Mouse (Mus musculus) MEL (cell line): ENCODE results near the gene Tmem198. TPM values are rescaled to one million over a fixed set of nuclear protein-coding genes. Genes with fewer than 3 reads are reported as not detected.

Experiments used
- DNase-seq: peaks from one replicate; pipeline ENCODE4 v3.0.0; 2011; ENCODE audit warnings: low read depth, low spot score
- H3K27ac ChIP-seq: 2 replicates; pipeline ENCODE4 v1.5.1; 2012; ENCODE audit warnings: low read depth, mild to moderate bottlenecking, control low read depth, low read length, moderate library complexity; ENCODE audit not compliant: control insufficient read depth
- H3K27me3 ChIP-seq, 2 experiments: fragments of 150-350 bp in 1 of 2; sonication (generic) in 1 of 2; 2 replicates each; pipeline ENCODE4 v1.6.1; 2012; ENCODE audit warnings: low read length in 2 of 2, mild to moderate bottlenecking in 2 of 2, improper control_type of control experiment in 1 of 2, moderate library complexity in 1 of 2; ENCODE audit not compliant: insufficient read depth in 2 of 2, control insufficient read depth in 1 of 2
- H3K36me3 ChIP-seq, 2 experiments: 2 replicates each; pipeline ENCODE4 v1.6.1; 2012 to 2014; ENCODE audit warnings: low read length in 2 of 2, improper control_type of control experiment in 1 of 2, inconsistent platforms in 1 of 2, mild to moderate bottlenecking in 1 of 2; ENCODE audit not compliant: insufficient read depth in 2 of 2, control insufficient read depth in 1 of 2
- H3K4me1 ChIP-seq, 2 experiments: fragments of 150-350 bp in 1 of 2; sonication (generic) in 1 of 2; 2 replicates each; pipeline ENCODE4 v1.6.1; 2012; ENCODE audit warnings: low read length in 2 of 2, improper control_type of control experiment in 1 of 2, mild to moderate bottlenecking in 1 of 2; ENCODE audit not compliant: insufficient read depth in 2 of 2, control insufficient read depth in 1 of 2
- H3K4me3 ChIP-seq, 2 experiments: fragments of 150-350 bp in 1 of 2; sonication (generic) in 1 of 2; 2 replicates each; pipeline ENCODE4 v1.5.1; 2012; ENCODE audit warnings: low read depth in 2 of 2, low read length in 2 of 2, mild to moderate bottlenecking in 2 of 2, moderate library complexity in 2 of 2, control low read depth in 1 of 2, improper control_type of control experiment in 1 of 2; ENCODE audit not compliant: control insufficient read depth in 1 of 2, insufficient read depth in 1 of 2
- H3K79me2 ChIP-seq: 2 replicates; pipeline ENCODE4 v1.6.1; 2012; ENCODE audit warnings: mild to moderate bottlenecking, low read length, moderate library complexity; ENCODE audit not compliant: control insufficient read depth, poor library complexity, insufficient read depth
- H3K9ac ChIP-seq: 2 replicates; pipeline ENCODE4 v1.6.1; 2012; ENCODE audit warnings: low read depth, mild to moderate bottlenecking, control low read depth, low read length, moderate library complexity; ENCODE audit not compliant: control insufficient read depth, poor library complexity, severe bottlenecking
- H3K9me3 ChIP-seq: fragments of 150-350 bp; sonication (generic); replicated peaks from 2 replicates; pipeline ENCODE4 v1.6.1; 2012; ENCODE audit warnings: mild to moderate bottlenecking, low read length, improper control_type of control experiment, moderate library complexity; ENCODE audit not compliant: insufficient read depth
- BHLHE40 ChIP-seq: IDR thresholded peaks from 2 replicates; pipeline ENCODE4 v1.6.1; 2012; ENCODE audit warnings: low read depth, mild to moderate bottlenecking, inconsistent platforms, low read length, improper control_type of control experiment, borderline replicate concordance
- CHD1 ChIP-seq: IDR thresholded peaks from 2 replicates; pipeline ENCODE4 v1.6.1; 2012; ENCODE audit warnings: low read depth, mild to moderate bottlenecking, inconsistent platforms, low read length, improper control_type of control experiment
- CTCF ChIP-seq, 3 experiments: IDR thresholded peaks in 2 of 3; conservative IDR thresholded peaks in 1 of 3; 2 replicates each; pipeline ENCODE4 v1.5.1; 2011 to 2012; ENCODE audit warnings: low read length in 3 of 3, low read depth in 2 of 3, mild to moderate bottlenecking in 2 of 3, improper control_type of control experiment in 1 of 3, inconsistent platforms in 1 of 3, mixed read lengths in 1 of 3, moderate library complexity in 1 of 3; ENCODE audit not compliant: control insufficient read depth in 1 of 3, insufficient read depth in 1 of 3, poor library complexity in 1 of 3, severe bottlenecking in 1 of 3
- E2F4 ChIP-seq: IDR thresholded peaks from 2 replicates; pipeline ENCODE4 v1.6.1; 2011; ENCODE audit warnings: low read depth, low read length, improper control_type of control experiment, borderline replicate concordance
- ELF1 ChIP-seq: IDR thresholded peaks from 2 replicates; pipeline ENCODE4 v1.6.1; 2014; ENCODE audit warnings: low read depth, mild to moderate bottlenecking, inconsistent platforms, low read length, improper control_type of control experiment, moderate library complexity
- GATA1 ChIP-seq: IDR thresholded peaks from 2 replicates; pipeline ENCODE4 v1.6.1; 2011; ENCODE audit warnings: low read depth, low read length, improper control_type of control experiment
- KAT2A ChIP-seq: conservative IDR thresholded peaks from 2 replicates; pipeline ENCODE4 v1.6.1; 2012; ENCODE audit warnings: low read depth, low read length, improper control_type of control experiment, inconsistent platforms
- MAFK ChIP-seq: IDR thresholded peaks from 2 replicates; pipeline ENCODE4 v1.6.1; 2011; ENCODE audit warnings: low read depth, mild to moderate bottlenecking, low read length, improper control_type of control experiment, borderline replicate concordance
- MAX ChIP-seq: IDR thresholded peaks from 2 replicates; pipeline ENCODE4 v1.6.1; 2011; ENCODE audit warnings: low read length, improper control_type of control experiment
- MXI1 ChIP-seq: IDR thresholded peaks from 2 replicates; pipeline ENCODE4 v1.6.1; 2011; ENCODE audit warnings: mild to moderate bottlenecking, low read depth, low read length, improper control_type of control experiment
- MYB ChIP-seq: IDR thresholded peaks from 2 replicates; pipeline ENCODE4 v1.6.1; 2011; ENCODE audit warnings: mild to moderate bottlenecking, low read depth, low read length, improper control_type of control experiment
- NELFE ChIP-seq: IDR thresholded peaks from 2 replicates; pipeline ENCODE4 v1.6.1; 2011; ENCODE audit warnings: low read depth, low read length, improper control_type of control experiment
- POLR2A ChIP-seq, 2 experiments: IDR thresholded peaks; 2 replicates each; pipeline ENCODE4 v1.6.1; 2011 to 2012; ENCODE audit warnings: low read length in 2 of 2, mild to moderate bottlenecking in 2 of 2, control low read depth in 1 of 2, improper control_type of control experiment in 1 of 2, low read depth in 1 of 2, moderate library complexity in 1 of 2; ENCODE audit not compliant: control insufficient read depth in 1 of 2, insufficient read depth in 1 of 2, poor library complexity in 1 of 2
- POLR2AphosphoS2 ChIP-seq: IDR thresholded peaks from 2 replicates; pipeline ENCODE4 v1.6.1; 2011; ENCODE audit warnings: low read length, improper control_type of control experiment
- POLR2AphosphoS5 ChIP-seq: IDR thresholded peaks from 2 replicates; pipeline ENCODE4 v1.6.1; 2012; ENCODE audit warnings: low read depth, borderline replicate concordance, mild to moderate bottlenecking, inconsistent platforms, low read length, moderate library complexity, mixed read lengths
- RAD21 ChIP-seq: IDR thresholded peaks from 2 replicates; pipeline ENCODE4 v1.6.1; 2011; ENCODE audit warnings: mild to moderate bottlenecking, low read depth, low read length, improper control_type of control experiment
- RCOR1 ChIP-seq: IDR thresholded peaks from 2 replicates; pipeline ENCODE4 v1.6.1; 2012; ENCODE audit warnings: low read depth, mild to moderate bottlenecking, inconsistent platforms, low read length, improper control_type of control experiment
- SIN3A ChIP-seq: IDR thresholded peaks from 2 replicates; pipeline ENCODE4 v1.6.1; 2012; ENCODE audit warnings: low read length, improper control_type of control experiment, inconsistent platforms
- SMC3 ChIP-seq: IDR thresholded peaks from 2 replicates; pipeline ENCODE4 v1.6.1; 2011; ENCODE audit warnings: low read depth, low read length, improper control_type of control experiment
- TAL1 ChIP-seq: IDR thresholded peaks from 2 replicates; pipeline ENCODE4 v1.6.1; 2012; ENCODE audit warnings: mild to moderate bottlenecking, inconsistent platforms, low read length, moderate library complexity, mixed read lengths
- USF1 ChIP-seq: IDR thresholded peaks from 2 replicates; pipeline ENCODE4 v1.6.1; 2014; ENCODE audit warnings: low read depth, mild to moderate bottlenecking, inconsistent platforms, low read length, improper control_type of control experiment, moderate library complexity
- USF2 ChIP-seq, 2 experiments: IDR thresholded peaks; 2 replicates each; pipeline ENCODE4 v1.6.1; 2011 to 2012; ENCODE audit warnings: improper control_type of control experiment in 2 of 2, low read length in 2 of 2, borderline replicate concordance in 1 of 2, inconsistent platforms in 1 of 2, low read depth in 1 of 2, mild to moderate bottlenecking in 1 of 2; ENCODE audit not compliant: insufficient read depth in 1 of 2
- ZKSCAN1 ChIP-seq: IDR thresholded peaks from 2 replicates; pipeline ENCODE4 v1.6.1; 2012; ENCODE audit warnings: low read depth, mild to moderate bottlenecking, inconsistent platforms, low read length, improper control_type of control experiment, moderate library complexity
- ZMIZ1 ChIP-seq: IDR thresholded peaks from 2 replicates; pipeline ENCODE4 v1.6.1; 2012; ENCODE audit warnings: low read depth, mild to moderate bottlenecking, inconsistent platforms, low read length, improper control_type of control experiment, moderate library complexity
- polyA plus RNA-seq, 2 experiments: library from polyadenylated mRNA; stranded (reverse) in 1 of 2; unstranded in 1 of 2; fragments of >175 nt in 1 of 2; fragments of >200 nt in 1 of 2; gene quantifications; 2 replicates each; pipeline versions ENCODE4 v1.2.1 to v1.2.4; 2012; ENCODE audit warnings: low replicate concordance in 2 of 2, low read depth in 1 of 2; ENCODE audit not compliant: insufficient read length in 2 of 2, insufficient read depth in 1 of 2, missing spikeins in 1 of 2
- total RNA-seq: library from RNA; depleted of rRNA; stranded (reverse); fragments of 300-350 nt; gene quantifications from 2 replicates; pipeline ENCODE4 v1.2.3, GENCODE M21; 2012

The Tmem198 gene
- total and polyA plus RNA-seq, 3 experiments: 0.65 to 1.4 TPM; not detected in 1

- TF ChIP-seq CHD1 (no peak), NELFE (no peak), KAT2A (no peak), MYB (no peak), RAD21 (no peak)
- H3K79me2 ChIP-seq: no peaks in the 10 kb centered on the region
- peaks cover 0 to 2% of the 10 kb centered on the region in 2 experiments; a peak in 2 of 4 replicates for H3K4me1 ChIP-seq
- H3K27me3 ChIP-seq: peaks cover 3 to 4% of the 10 kb centered on the region in 2 experiments; a peak in 2 of 4 replicates
- no peak for DNase-seq
- H3K27ac ChIP-seq: no peak overlapping the region
- no peaks in the 10 kb centered on the region for H3K36me3 ChIP-seq
- no peak overlapping the region for H3K9ac ChIP-seq
- no peaks in the 10 kb centered on the region for H3K9me3 ChIP-seq
- H3K4me3 ChIP-seq: no peak overlapping the region
These were observed 23.4 kb upstream of the Tmem198 start for GRCm38 (mm10) chr1:75455948-75456347.

- no peaks in the 10 kb centered on the region for H3K9me3 ChIP-seq
- no peaks in the 10 kb centered on the region for H3K79me2 ChIP-seq
- no peaks in the 10 kb centered on the region for H3K36me3 ChIP-seq
- H3K27me3 ChIP-seq: peaks cover 3% of the 10 kb centered on the region in 2 experiments; a peak in 2 of 4 replicates
- TF ChIP-seq GATA1 (no peak), USF1 (no peak), ZKSCAN1 (no peak), RAD21 (peak; percentile 9), CHD1 (no peak), SIN3A (no peak), NELFE (no peak), SMC3 (peak; percentile 16; the same call in 1 of the 2 replicates), TAL1 (no peak), E2F4 (no peak), BHLHE40 (no peak), USF2 (IDR thresholded peaks at IDR 0.05; ENCODE audit: borderline replicate concordance in 1 of 2, insufficient read depth in 1 of 2, low read depth in 1 of 2, low read length in 2 of 2) (no peak), MXI1 (no peak), ZMIZ1 (no peak), POLR2AphosphoS2 (no peak), ELF1 (no peak), CTCF (IDR thresholded peaks at IDR 0.05 in 2 of 3, conservative IDR thresholded peaks at IDR 0.05 in 1 of 3; ENCODE audit: control insufficient read depth in 1 of 3, insufficient read depth in 1 of 3, low read depth in 2 of 3, low read length in 3 of 3, poor library complexity in 1 of 3, severe bottlenecking in 1 of 3) (peak; percentile 67 to 82 (median 69)), MAFK (no peak), MAX (no peak), RCOR1 (no peak), POLR2AphosphoS5 (no peak), POLR2A (IDR thresholded peaks at IDR 0.05; ENCODE audit: control insufficient read depth in 1 of 2, insufficient read depth in 1 of 2, low read depth in 1 of 2, low read length in 2 of 2, poor library complexity in 1 of 2) (no peak)
- TF ChIP-seq, all 39 proteins: peak for 3
- DNase-seq: peak; percentile 47
- no peak overlapping the region for H3K9ac ChIP-seq
- no peak overlapping the region for H3K27ac ChIP-seq
- H3K4me3 ChIP-seq: no peak overlapping the region
- H3K4me1 ChIP-seq: peaks cover 0 to 2% of the 10 kb centered on the region in 2 experiments; a peak in 2 of 4 replicates
These were observed 22.4 kb upstream of the Tmem198 start for GRCm38 (mm10) chr1:75456746-75457564.
